Mouse (Mus musculus): ENCODE measurements around the gene Ssr3. TPM values are rescaled to one million over a fixed set of nuclear protein-coding genes. Genes with fewer than 3 reads are reported as not detected.
"Not testable (repeated sequence)": the region's sequence is repeated elsewhere in the genome, so short reads cannot be mapped to it uniquely, and the experiment has no call there.

Ssr3 gene
- polyA plus RNA-seq, 1 experiment from 2014 or later, result 160 TPM

DNA sequence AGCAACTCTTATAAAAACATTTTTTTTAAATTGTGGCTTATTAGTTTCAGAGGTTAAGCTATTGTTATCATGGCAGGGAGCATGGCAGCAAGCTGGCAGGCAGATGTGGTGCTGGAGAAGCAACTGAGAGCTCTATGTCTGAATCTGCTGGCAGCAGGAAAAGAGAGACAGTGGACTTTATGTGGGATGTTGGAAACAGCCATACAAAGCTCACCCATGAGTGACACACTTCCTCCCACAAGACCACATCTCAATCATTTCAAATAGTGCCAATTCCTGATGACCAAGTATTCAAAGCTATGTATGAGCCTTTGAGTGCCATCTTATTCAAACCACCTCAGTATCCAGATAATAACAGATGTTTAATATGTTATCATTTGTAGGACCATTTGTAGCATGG lies 15.5 kb upstream of the Ssr3 start:
- Histone ChIP-seq H3K4me2 (ENCODE audit: low read depth, low read length) (no peak overlapping the region), H3K36me3 (ENCODE audit: control insufficient read depth, insufficient read depth, low read length) (no peaks in the 10 kb centered on the region), H3K9me3 (ENCODE audit: control insufficient read depth, low read length) (no peaks in the 10 kb centered on the region), H3K27ac (ENCODE audit: low read depth, low read length) (no peak overlapping the region), H3K9ac (replicated peaks; ENCODE audit: low read depth, low read length) (no peak overlapping the region), H3K4me3 (ENCODE audit: low read depth, low read length) (no peak overlapping the region), H3K27me3 (ENCODE audit: control insufficient read depth, insufficient read depth, low read length) (no peaks in the 10 kb centered on the region), H3K4me1 (ENCODE audit: control insufficient read depth, insufficient read depth, low read length) (no peaks in the 10 kb centered on the region)
- ATAC-seq (ENCODE audit: low read depth), result no peak

DNA sequence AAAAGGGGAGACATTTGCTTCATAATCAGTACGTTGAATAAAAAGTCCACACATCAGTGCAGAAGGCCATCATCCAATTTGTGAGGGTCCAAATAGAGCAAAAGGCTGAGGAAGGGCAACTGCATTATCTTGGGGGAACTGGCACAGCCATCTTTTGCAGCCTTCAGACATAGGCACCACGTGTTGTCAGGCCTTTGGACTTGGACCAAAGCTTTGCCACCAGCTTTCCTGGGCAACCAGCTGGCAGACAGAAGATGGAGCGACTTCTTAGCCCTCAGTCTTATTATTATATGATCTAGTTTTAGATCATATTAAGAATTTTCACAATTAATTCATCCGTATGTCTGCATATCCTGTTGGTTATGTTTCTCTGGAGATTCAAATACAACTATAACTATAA lies 13.4 kb upstream of the Ssr3 start:
- WGBS, result 72% methylated on average over 4 of the region's 4 CpGs
- H3K36me3 ChIP-seq (ENCODE audit: control insufficient read depth, insufficient read depth, low read length), result no peaks in the 10 kb centered on the region
- no peaks in the 10 kb centered on the region for H3K27me3 ChIP-seq (ENCODE audit: control insufficient read depth, insufficient read depth, low read length)
- H3K9ac ChIP-seq (replicated peaks; ENCODE audit: low read depth, low read length), result no peak overlapping the region
- no peak overlapping the region for H3K4me2 ChIP-seq (ENCODE audit: low read depth, low read length)
- H3K4me1 ChIP-seq (ENCODE audit: control insufficient read depth, insufficient read depth, low read length), result no peaks in the 10 kb centered on the region
- no peak overlapping the region for H3K4me3 ChIP-seq (ENCODE audit: low read depth, low read length)
- no peak for ATAC-seq (ENCODE audit: low read depth)
- no peaks in the 10 kb centered on the region for H3K9me3 ChIP-seq (ENCODE audit: control insufficient read depth, low read length)
- H3K27ac ChIP-seq (ENCODE audit: low read depth, low read length), result no peak overlapping the region

DNA sequence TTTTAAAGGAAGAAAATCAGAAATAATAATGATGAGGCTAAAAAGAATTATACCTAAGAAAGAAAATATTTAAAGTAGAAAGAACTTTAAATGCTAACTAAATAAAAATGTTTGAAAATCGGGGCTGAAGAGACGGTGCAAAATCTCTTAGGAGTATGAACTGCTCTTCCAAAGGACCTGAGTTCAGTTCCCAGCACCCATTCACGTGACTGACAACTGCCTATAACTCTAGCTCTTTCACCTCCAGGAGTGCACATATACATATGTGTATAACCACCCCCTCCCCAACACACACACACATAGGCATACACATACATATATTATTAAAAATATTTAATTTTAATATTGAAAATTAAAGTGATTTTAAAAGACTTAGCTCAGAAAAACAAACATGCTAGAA lies 5.1 kb upstream of the Ssr3 start:
- H3K4me1 ChIP-seq (ENCODE audit: control insufficient read depth, insufficient read depth, low read length), result no peaks in the 10 kb centered on the region
- no peak for ATAC-seq (ENCODE audit: low read depth)
- H3K4me2 ChIP-seq (ENCODE audit: low read depth, low read length), result no peak overlapping the region
- no peaks in the 10 kb centered on the region for H3K9me3 ChIP-seq (ENCODE audit: control insufficient read depth, low read length)
- 92% methylated on average over 3 of the region's 3 CpGs for WGBS
- no peaks in the 10 kb centered on the region for H3K27me3 ChIP-seq (ENCODE audit: control insufficient read depth, insufficient read depth, low read length)
- no peak overlapping the region for H3K27ac ChIP-seq (ENCODE audit: low read depth, low read length)
- H3K9ac ChIP-seq (replicated peaks; ENCODE audit: low read depth, low read length), result no peak overlapping the region
- no peaks in the 10 kb centered on the region for H3K36me3 ChIP-seq (ENCODE audit: control insufficient read depth, insufficient read depth, low read length)
- H3K4me3 ChIP-seq (ENCODE audit: low read depth, low read length), result no peak overlapping the region

DNA sequence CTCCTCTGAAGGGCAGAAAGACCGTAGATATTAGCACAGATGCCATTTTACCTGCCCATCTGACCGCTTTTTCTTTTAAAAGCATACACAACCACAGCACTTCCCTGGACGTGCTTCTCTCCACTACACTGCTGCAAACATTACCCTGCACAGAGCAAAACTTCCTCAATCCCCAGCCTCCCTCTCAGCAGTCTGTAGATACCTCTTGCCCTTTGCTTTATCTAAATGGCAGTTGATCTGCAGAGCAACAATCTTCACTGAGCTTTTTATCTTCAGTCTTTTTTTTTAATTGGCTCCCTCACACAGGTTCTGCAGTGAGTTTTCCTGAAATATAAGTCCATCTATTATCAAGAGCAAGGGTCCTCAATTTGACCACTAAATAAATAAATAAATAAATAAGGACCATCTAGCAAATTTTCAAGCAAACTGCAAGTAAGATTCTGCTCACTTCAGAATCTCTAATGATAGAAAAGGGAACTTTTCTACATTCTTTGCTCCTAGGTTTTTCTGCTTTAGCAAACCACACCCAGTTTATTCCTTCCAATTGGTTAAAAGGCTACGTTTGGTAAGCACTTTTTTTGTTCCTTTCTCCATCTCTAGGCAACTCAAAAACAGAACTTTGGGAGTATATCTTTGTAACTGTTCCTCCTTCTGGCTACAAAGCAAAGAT lies 4.5 kb upstream of the Ssr3 start:
- no peak overlapping the region for H3K4me3 ChIP-seq (ENCODE audit: low read depth, low read length)
- no peaks in the 10 kb centered on the region for H3K27me3 ChIP-seq (ENCODE audit: control insufficient read depth, insufficient read depth, low read length)
- no peak for ATAC-seq (ENCODE audit: low read depth)
- no peak overlapping the region for H3K27ac ChIP-seq (ENCODE audit: low read depth, low read length)
- H3K9ac ChIP-seq (replicated peaks; ENCODE audit: low read depth, low read length), result no peak overlapping the region
- no peaks in the 10 kb centered on the region for H3K4me1 ChIP-seq (ENCODE audit: control insufficient read depth, insufficient read depth, low read length)
- H3K9me3 ChIP-seq (ENCODE audit: control insufficient read depth, low read length), result no peaks in the 10 kb centered on the region
- no peak overlapping the region for H3K4me2 ChIP-seq (ENCODE audit: low read depth, low read length)
- H3K36me3 ChIP-seq (ENCODE audit: control insufficient read depth, insufficient read depth, low read length), result no peaks in the 10 kb centered on the region
- 82% methylated on average over 4 of the region's 4 CpGs for WGBS

DNA sequence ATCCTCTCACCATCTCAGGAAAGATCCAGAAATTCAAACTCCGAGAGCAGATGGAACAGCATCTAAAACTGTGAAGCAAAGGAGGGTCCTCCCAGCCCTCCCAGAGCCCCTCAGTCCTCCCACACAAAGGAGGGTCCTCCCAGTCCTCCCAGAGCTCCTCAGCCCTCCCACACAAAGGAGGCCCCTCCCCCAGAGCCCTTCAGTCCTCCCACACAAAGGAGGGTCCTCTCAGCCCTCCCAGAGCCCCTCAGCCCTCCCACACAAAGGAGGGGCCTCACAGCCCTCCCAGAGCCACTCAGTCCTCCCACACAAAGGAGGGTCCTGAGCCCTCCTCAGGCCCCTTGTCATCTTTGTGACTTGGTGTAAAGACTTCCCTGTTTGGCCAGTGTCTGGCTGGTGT lies 2.7 kb upstream of the Ssr3 start:
- H3K9ac ChIP-seq (replicated peaks; ENCODE audit: low read depth, low read length); H3K27ac ChIP-seq (ENCODE audit: low read depth, low read length); H3K27me3 ChIP-seq (ENCODE audit: control insufficient read depth, insufficient read depth, low read length); H3K4me1 ChIP-seq (ENCODE audit: control insufficient read depth, insufficient read depth, low read length); H3K4me3 ChIP-seq (ENCODE audit: low read depth, low read length); H3K36me3 ChIP-seq (ENCODE audit: control insufficient read depth, insufficient read depth, low read length); H3K4me2 ChIP-seq (ENCODE audit: low read depth, low read length); ATAC-seq (ENCODE audit: low read depth); H3K9me3 ChIP-seq (ENCODE audit: control insufficient read depth, low read length): not testable (repeated sequence)
- WGBS, result 88% methylated on average over 1 of the region's 1 CpGs

GRCm38 (mm10) chr3:65391784-65392420 lies 521 bp downstream of the Ssr3 start:
- H3K27me3 ChIP-seq (ENCODE audit: control insufficient read depth, insufficient read depth, low read length), result no peaks in the 10 kb centered on the region
- under 1% methylated on average over 37 of the region's 37 CpGs for WGBS
- H3K4me2 ChIP-seq (ENCODE audit: low read depth, low read length), result peak overlapping the region; percentile 85
- H3K9ac ChIP-seq (replicated peaks; ENCODE audit: low read depth, low read length), result peak overlapping the region; percentile 86
- peak overlapping the region; percentile 85 for H3K4me3 ChIP-seq (ENCODE audit: low read depth, low read length)
- ATAC-seq (ENCODE audit: low read depth), result peak; percentile 73
- H3K27ac ChIP-seq (ENCODE audit: low read depth, low read length), result peak overlapping the region; percentile 90
- H3K9me3 ChIP-seq (ENCODE audit: control insufficient read depth, low read length), result no peaks in the 10 kb centered on the region
- peaks cover 7% of the 10 kb centered on the region for H3K4me1 ChIP-seq (ENCODE audit: control insufficient read depth, insufficient read depth, low read length)
- peaks cover 22% of the 10 kb centered on the region; the same call in 1 of the 2 replicates for H3K36me3 ChIP-seq (ENCODE audit: control insufficient read depth, insufficient read depth, low read length)

DNA sequence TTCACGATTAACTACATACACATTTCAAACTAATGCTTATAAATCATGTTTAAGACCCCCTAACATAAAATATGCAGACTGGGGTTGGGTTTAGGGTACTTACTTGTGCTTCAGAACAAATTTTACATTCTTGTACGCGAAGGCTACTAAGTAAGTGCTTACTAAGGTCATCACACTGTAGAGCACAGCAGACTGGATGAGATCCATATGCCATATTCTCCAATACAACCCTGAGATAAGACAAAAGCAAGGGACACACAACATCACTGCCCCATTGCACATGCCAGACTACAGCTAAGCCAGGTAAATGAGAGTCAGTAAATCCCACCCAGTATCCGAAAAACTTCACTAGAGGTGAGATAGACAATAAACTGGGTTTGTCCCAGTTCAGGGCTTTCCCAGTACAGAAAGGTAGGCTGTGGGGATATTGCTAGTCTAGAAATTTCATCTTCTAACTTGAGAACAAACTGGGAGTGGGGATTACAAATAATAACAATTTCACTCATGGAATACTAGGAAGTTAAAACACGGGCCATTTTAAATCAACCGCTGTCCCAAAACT lies 1.1 kb downstream of the Ssr3 start:
- peaks cover 28% of the 10 kb centered on the region for H3K36me3 ChIP-seq (ENCODE audit: control insufficient read depth, insufficient read depth, low read length)
- ATAC-seq (ENCODE audit: low read depth), result no peak
- H3K4me1 ChIP-seq (ENCODE audit: control insufficient read depth, insufficient read depth, low read length), result peaks cover 7% of the 10 kb centered on the region
- peak overlapping the region; percentile 90; the same call in 1 of the 2 replicates for H3K27ac ChIP-seq (ENCODE audit: low read depth, low read length)
- no peaks in the 10 kb centered on the region for H3K9me3 ChIP-seq (ENCODE audit: control insufficient read depth, low read length)
- H3K9ac ChIP-seq (replicated peaks; ENCODE audit: low read depth, low read length), result peak overlapping the region; percentile 86; the same call in 1 of the 2 replicates
- peak overlapping the region; percentile 85 for H3K4me2 ChIP-seq (ENCODE audit: low read depth, low read length)
- H3K27me3 ChIP-seq (ENCODE audit: control insufficient read depth, insufficient read depth, low read length), result no peaks in the 10 kb centered on the region
- WGBS, result 36% methylated on average over 6 of the region's 6 CpGs
- H3K4me3 ChIP-seq (ENCODE audit: low read depth, low read length), result peak overlapping the region; percentile 85

DNA sequence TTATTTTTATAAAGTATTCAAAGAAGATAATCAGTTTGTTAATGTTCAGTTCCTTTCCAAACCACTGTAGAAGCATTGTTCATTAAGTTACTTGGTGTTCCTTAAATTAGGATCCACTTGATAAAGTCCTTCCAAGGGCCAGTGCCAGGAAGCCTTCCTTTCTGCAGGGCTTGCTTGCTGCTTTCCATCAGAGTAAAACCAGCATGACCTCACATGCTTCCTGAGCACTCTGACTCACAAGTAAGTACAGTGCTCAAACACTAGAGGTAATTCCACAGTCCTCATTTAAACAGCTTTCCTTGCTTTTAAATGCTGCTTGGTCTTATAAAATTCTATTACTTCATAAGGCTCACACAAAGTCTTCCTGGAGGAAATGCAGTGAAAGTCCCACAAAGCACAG lies 6.7 kb downstream of the Ssr3 start:
- no peak for ATAC-seq (ENCODE audit: low read depth)
- peaks cover 53% of the 10 kb centered on the region for H3K36me3 ChIP-seq (ENCODE audit: control insufficient read depth, insufficient read depth, low read length)
- H3K4me1 ChIP-seq (ENCODE audit: control insufficient read depth, insufficient read depth, low read length), result no peaks in the 10 kb centered on the region
- H3K9ac ChIP-seq (replicated peaks; ENCODE audit: low read depth, low read length), result no peak overlapping the region
- no peak overlapping the region for H3K4me2 ChIP-seq (ENCODE audit: low read depth, low read length)
- H3K27ac ChIP-seq (ENCODE audit: low read depth, low read length), result no peak overlapping the region
- H3K4me3 ChIP-seq (ENCODE audit: low read depth, low read length), result no peak overlapping the region
- no peaks in the 10 kb centered on the region for H3K9me3 ChIP-seq (ENCODE audit: control insufficient read depth, low read length)
- no peaks in the 10 kb centered on the region for H3K27me3 ChIP-seq (ENCODE audit: control insufficient read depth, insufficient read depth, low read length)

DNA sequence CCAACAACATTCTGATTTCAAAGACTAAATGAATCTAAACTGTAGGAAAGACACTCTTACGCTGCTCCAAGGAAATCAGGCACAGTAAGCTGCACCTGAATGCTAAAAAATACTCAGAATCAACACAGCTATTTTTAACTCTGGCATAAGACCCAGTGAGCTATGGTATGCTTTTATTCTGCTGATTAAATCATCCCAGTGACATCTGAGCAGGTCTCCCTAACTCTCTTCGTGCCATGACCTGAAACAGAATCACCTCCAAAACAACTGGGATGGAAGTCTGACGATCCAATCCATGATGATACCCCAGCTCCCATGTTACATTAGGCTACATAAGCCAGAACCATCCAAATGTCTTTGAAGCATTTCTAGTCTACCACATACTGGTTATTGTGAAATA lies 8.0 kb downstream of the Ssr3 start:
- H3K4me3 ChIP-seq (ENCODE audit: low read depth, low read length), result no peak overlapping the region
- 92% methylated on average over 3 of the region's 3 CpGs for WGBS
- H3K9me3 ChIP-seq (ENCODE audit: control insufficient read depth, low read length), result no peaks in the 10 kb centered on the region
- H3K4me1 ChIP-seq (ENCODE audit: control insufficient read depth, insufficient read depth, low read length), result no peaks in the 10 kb centered on the region
- ATAC-seq (ENCODE audit: low read depth), result no peak
- no peak overlapping the region for H3K4me2 ChIP-seq (ENCODE audit: low read depth, low read length)
- no peak overlapping the region for H3K27ac ChIP-seq (ENCODE audit: low read depth, low read length)
- no peaks in the 10 kb centered on the region for H3K27me3 ChIP-seq (ENCODE audit: control insufficient read depth, insufficient read depth, low read length)
- H3K9ac ChIP-seq (replicated peaks; ENCODE audit: low read depth, low read length), result no peak overlapping the region
- H3K36me3 ChIP-seq (ENCODE audit: control insufficient read depth, insufficient read depth, low read length), result peaks cover 55% of the 10 kb centered on the region
